27 mouse cellular contexts compared by ENCODE assay signal in genomic region chr6:146396253-146396652, GRCm38 (mm10).
"Had no signal": no experiment of that assay in that cellular context is flagged by ENCODE, and none has a peak within 500 bp of the region (broad histone marks: within the 10 kb centered on the region; RNA-seq: fewer than 3 reads in every experiment).

No protein-coding gene starts in this region.

- H3K4me3 ChIP-seq: gastrocnemius, adult 2 months; heart, embryonic 10.5 days; heart, embryonic 12.5 days; hindbrain, embryonic 10.5 days; hindbrain, embryonic 13.5 days; hindbrain, embryonic 15.5 days; kidney, embryonic 15.5 days; liver, embryonic 13.5 days; liver, embryonic 15.5 days had no signal

- H3K9ac ChIP-seq: heart, embryonic 12.5 days; hindbrain, embryonic 13.5 days; hindbrain, embryonic 15.5 days; kidney, embryonic 15.5 days; liver, embryonic 13.5 days; liver, embryonic 15.5 days; liver, postnatal 0 days had no signal

- H3K27ac ChIP-seq: heart, embryonic 10.5 days; hindbrain, embryonic 10.5 days; hindbrain, embryonic 13.5 days; hindbrain, embryonic 15.5 days; hindbrain, postnatal 0 days; kidney, embryonic 15.5 days; kidney, postnatal 0 days; liver, embryonic 13.5 days; liver, embryonic 15.5 days had no signal

- ATAC-seq: hindbrain, postnatal 0 days; intestine, embryonic 16.5 days; liver, postnatal 0 days had no signal

- H3K36me3 ChIP-seq: hindbrain, embryonic 10.5 days; hindbrain, embryonic 13.5 days; hindbrain, embryonic 15.5 days; kidney, embryonic 15.5 days; liver, embryonic 13.5 days; liver, embryonic 15.5 days had no signal

- H3K9me3 ChIP-seq: heart, embryonic 10.5 days; hindbrain, embryonic 10.5 days; hindbrain, embryonic 13.5 days; hindbrain, embryonic 15.5 days; kidney, embryonic 15.5 days; liver, embryonic 13.5 days; liver, embryonic 15.5 days had no signal

- H3K4me1 ChIP-seq: heart, embryonic 12.5 days; hindbrain, embryonic 13.5 days; hindbrain, embryonic 15.5 days; liver, embryonic 13.5 days had no signal

- DNase-seq: gastrocnemius, adult 2 months; gastrocnemius, postnatal 10 days; gastrocnemius, postnatal 25 days; heart, adult 18-20 months; heart, postnatal 10 days; heart, postnatal 4 days; kidney, adult 11 months; kidney, adult 2 months; kidney, adult 9 months; kidney, postnatal 14 days; kidney, postnatal 36 days; layer of hippocampus, adult 9-11 months; layer of hippocampus, postnatal 36 days; liver; liver, embryonic 13.5 days; liver, postnatal 0 days had no signal

- H3K4me2 ChIP-seq: heart, embryonic 12.5 days; hindbrain, embryonic 13.5 days; hindbrain, embryonic 15.5 days; kidney, embryonic 15.5 days; liver, embryonic 11.5 days; liver, embryonic 13.5 days; liver, embryonic 15.5 days had no signal

- H3K27me3 ChIP-seq: heart, embryonic 12.5 days; hindbrain, embryonic 13.5 days; hindbrain, embryonic 15.5 days; kidney, embryonic 15.5 days; liver, embryonic 13.5 days; liver, embryonic 15.5 days had no signal
